Mouse (Mus musculus) midbrain, embryonic 11.5 days (tissue): Measurements from ENCODE around the gene Marveld3. TPM values are rescaled to one million over a fixed set of nuclear protein-coding genes. Genes with fewer than 3 reads are reported as not detected.

Experiments used
- polyA plus RNA-seq: library from polyadenylated mRNA; unstranded; fragments of >200 nt; fragmentation: Nextera tagmentation; extraction: Ambion mirVana; gene quantifications from 2 replicates; pipeline ENCODE4 v1.2.1, GENCODE M21; 2014

Marveld3 gene
- polyA plus RNA-seq, 1 experiment from 2014 or later: 0.37 TPM

Other genes with a start within 250 kb of the Marveld3 start
- 4.9 and 5.4 TPM in 2 replicates for gene Atxn1l, start 224.5 kb downstream of the Marveld3 start, polyA plus RNA-seq
- 41.6 and 47.3 TPM in 2 replicates for gene Ap1g1, start 183.6 kb downstream of the Marveld3 start, polyA plus RNA-seq
- 2.7 and 3.2 TPM in 2 replicates for gene Phlpp2, start 93.7 kb downstream of the Marveld3 start, polyA plus RNA-seq
- not detected in 2 replicates for gene Tat, start 28.2 kb upstream of the Marveld3 start, polyA plus RNA-seq
- gene Chst4, start 77.5 kb upstream of the Marveld3 start, polyA plus RNA-seq: not detected in 2 replicates
- gene Zfp612, start 117.5 kb upstream of the Marveld3 start, polyA plus RNA-seq: 10.5 and 12.5 TPM in 2 replicates
- gene Gm21964, start 139.0 kb upstream of the Marveld3 start, polyA plus RNA-seq: not detected in 2 replicates
- gene Gm17720, start 140.6 kb upstream of the Marveld3 start, polyA plus RNA-seq: not detected in 2 replicates
- gene Calb2, start 206.0 kb upstream of the Marveld3 start, polyA plus RNA-seq: 3.9 and 4.0 TPM in 2 replicates